Mouse (Mus musculus): ENCODE measurements around the gene Mrps18b.

- TF ChIP-seq CTCF (conservative IDR thresholded peaks at IDR 0.05; ENCODE audit: low read length), result no peak
- TF ChIP-seq POU5F1 (IDR thresholded peaks at IDR 0.05; ENCODE audit: borderline replicate concordance, low read length), result no peak
Observed at GRCm38 (mm10) chr17:35929534-35929933, 13.3 kb upstream of the Mrps18b start.
